ENCODE assay signal across 10 mouse cellular contexts in genomic region chr17:56547846-56548604, GRCm38 (mm10). TPM values are rescaled to one million over a fixed set of nuclear protein-coding genes. Genes with fewer than 3 reads are reported as not detected.
DNase-seq lines count a peak whose midpoint lies in the region; ATAC-seq lines count a peak whose summit lies in the region.
"Had no signal": no experiment of that assay in that cellular context is flagged by ENCODE, and none has a peak within 500 bp of the region (broad histone marks: within the 10 kb centered on the region; RNA-seq: fewer than 3 reads in every experiment).

No protein-coding gene starts in this region.

- no peaks in the 10 kb centered on the region for H3K36me3 ChIP-seq in forebrain, embryonic 11.5 days (ENCODE audit: control insufficient read depth, insufficient read depth, low read length)
- no peaks in the 10 kb centered on the region for H3K36me3 ChIP-seq in midbrain, embryonic 15.5 days (replicated peaks)

- H3K4me1 ChIP-seq in forebrain, embryonic 11.5 days (replicated peaks; ENCODE audit: control insufficient read depth, insufficient read depth, low read length): peaks cover 16% of the 10 kb centered on the region
- peaks cover 40% of the 10 kb centered on the region for H3K4me1 ChIP-seq in midbrain, embryonic 15.5 days

- ATAC-seq in forebrain, embryonic 11.5 days (replicated peaks; ENCODE audit: low FRiP score): no peak
- no peak for ATAC-seq in midbrain, embryonic 15.5 days (replicated peaks)
- no peak for ATAC-seq in megakaryocyte-erythroid progenitor cell, adult 5-6 weeks (replicated peaks; ENCODE audit: low FRiP score, low TSS enrichment, poor library complexity, severe bottlenecking)

- no peaks in the 10 kb centered on the region for H3K27me3 ChIP-seq in forebrain, embryonic 11.5 days (ENCODE audit: control insufficient read depth, insufficient read depth, low read length)
- H3K27me3 ChIP-seq in midbrain, embryonic 15.5 days (replicated peaks): no peaks in the 10 kb centered on the region

- H3K9me3 ChIP-seq in forebrain, embryonic 11.5 days (ENCODE audit: control insufficient read depth, low read length): no peaks in the 10 kb centered on the region
- H3K9me3 ChIP-seq in midbrain, embryonic 15.5 days: no peaks in the 10 kb centered on the region

- WGBS in forebrain, embryonic 11.5 days: 77% methylated on average over 9 of the region's 9 CpGs
- 57% methylated on average over 9 of the region's 9 CpGs for WGBS in midbrain, embryonic 15.5 days

- no peak overlapping the region for H3K4me2 ChIP-seq in forebrain, embryonic 11.5 days (ENCODE audit: low read depth, low read length, severe bottlenecking)
- H3K4me2 ChIP-seq in midbrain, embryonic 15.5 days: no peak overlapping the region

- no peak overlapping the region for H3K4me3 ChIP-seq in forebrain, embryonic 11.5 days (ENCODE audit: low read depth, low read length)
- no peak overlapping the region for H3K4me3 ChIP-seq in midbrain, embryonic 15.5 days

- DNase-seq in heart, adult 11 months: peak; percentile 84
- DNase-seq in heart, adult 9 months (ENCODE audit: low spot score in 2 of 2): no peak
- peak; percentile 1 for DNase-seq in lung, postnatal 10 days
- no peak for DNase-seq in lung, postnatal 14 days
- DNase-seq in forebrain, embryonic 11.5 days (ENCODE audit: low spot score): peak; percentile 47
- DNase-seq in adrenal gland, adult 2 months: no peak
- DNase-seq: thymus, postnatal 36 days had no signal

- no peak overlapping the region for H3K9ac ChIP-seq in forebrain, embryonic 11.5 days (ENCODE audit: low read length)
- H3K9ac ChIP-seq in midbrain, embryonic 15.5 days: no peak overlapping the region

- H3K27ac ChIP-seq in forebrain, embryonic 11.5 days (ENCODE audit: low read depth, low read length): no peak overlapping the region
- peak overlapping the region; percentile 13 for H3K27ac ChIP-seq in midbrain, embryonic 15.5 days

RNA-seq across cellular contexts. Expression of gene Gm20219, which starts 6.2 kb away (rescaled TPM):
- polyA plus RNA-seq in forebrain, embryonic 11.5 days (2014; fragmentation: Nextera tagmentation; extraction: Ambion mirVana): 1.1 and 1.3 TPM in 2 replicates
- 1.4 and 2.0 TPM in 2 replicates for polyA plus RNA-seq in midbrain, embryonic 15.5 days (2015; fragmentation: Nextera tagmentation; extraction: Ambion mirVana)
- total RNA-seq in megakaryocyte-erythroid progenitor cell, adult 5-6 weeks (2014; fragmentation: Nextera tagmentation): 2.8 TPM in 1 of 2 replicates, not detected in the other
- total RNA-seq in megakaryocyte-erythroid progenitor cell, adult 5-6 weeks (2017): not detected in 2 replicates
- under 1 TPM; 0.31 to 0.98 TPM for total RNA-seq in adrenal gland, adult 2 months (2021)
- 2.6 and 3.0 TPM in 2 replicates for polyA plus RNA-seq in adrenal gland, adult 2 months (2012; rRNA removed)

RNA-seq across cellular contexts. Expression of gene Znrf4, which starts 35.8 kb away (rescaled TPM):
- not detected in 2 replicates for polyA plus RNA-seq in forebrain, embryonic 11.5 days (2014; fragmentation: Nextera tagmentation; extraction: Ambion mirVana)
- not detected in 2 replicates for polyA plus RNA-seq in midbrain, embryonic 15.5 days (2015; fragmentation: Nextera tagmentation; extraction: Ambion mirVana)
- not detected in 2 replicates for total RNA-seq in megakaryocyte-erythroid progenitor cell, adult 5-6 weeks (2014; fragmentation: Nextera tagmentation)
- total RNA-seq in megakaryocyte-erythroid progenitor cell, adult 5-6 weeks (2017): not detected in 2 replicates
- not detected for total RNA-seq in adrenal gland, adult 2 months (2021)
- polyA plus RNA-seq in adrenal gland, adult 2 months (2012; rRNA removed): not detected in 2 replicates
- total RNA-seq: gastrocnemius, postnatal 25 days had no signal

RNA-seq across cellular contexts. Expression of gene Safb2, which starts 36.4 kb away (rescaled TPM):
- 74.7 and 75.0 TPM in 2 replicates for polyA plus RNA-seq in forebrain, embryonic 11.5 days (2014; fragmentation: Nextera tagmentation; extraction: Ambion mirVana)
- 78.4 and 86.1 TPM in 2 replicates for polyA plus RNA-seq in midbrain, embryonic 15.5 days (2015; fragmentation: Nextera tagmentation; extraction: Ambion mirVana)
- total RNA-seq in megakaryocyte-erythroid progenitor cell, adult 5-6 weeks (2014; fragmentation: Nextera tagmentation): 158 and 166 TPM in 2 replicates
- total RNA-seq in megakaryocyte-erythroid progenitor cell, adult 5-6 weeks (2017): 108 and 115 TPM in 2 replicates
- total RNA-seq in adrenal gland, adult 2 months (2021): 100 to 1,000 TPM in 1 of 2 experiments, 10 to 100 TPM in 1; 82.8 to 119 TPM
- polyA plus RNA-seq in adrenal gland, adult 2 months (2012; rRNA removed): 65.4 and 89.2 TPM in 2 replicates

RNA-seq across cellular contexts. Expression of gene Safb, which starts 36.6 kb away (rescaled TPM):
- 145 and 154 TPM in 2 replicates for polyA plus RNA-seq in forebrain, embryonic 11.5 days (2014; fragmentation: Nextera tagmentation; extraction: Ambion mirVana)
- polyA plus RNA-seq in midbrain, embryonic 15.5 days (2015; fragmentation: Nextera tagmentation; extraction: Ambion mirVana): 120 and 129 TPM in 2 replicates
- 122 and 171 TPM in 2 replicates for total RNA-seq in megakaryocyte-erythroid progenitor cell, adult 5-6 weeks (2014; fragmentation: Nextera tagmentation)
- total RNA-seq in megakaryocyte-erythroid progenitor cell, adult 5-6 weeks (2017): 92.4 and 103 TPM in 2 replicates
- 100 to 1,000 TPM in 1 of 2 experiments, 10 to 100 TPM in 1; 87.4 to 126 TPM for total RNA-seq in adrenal gland, adult 2 months (2021)
- 77.8 and 121 TPM in 2 replicates for polyA plus RNA-seq in adrenal gland, adult 2 months (2012; rRNA removed)

Comparison
In these comparisons a context has a peak if more than half of its experiments do, and no peak if none do; other contexts are left out.
1. DNase-seq: peak in heart, adult 11 months (single experiment), lung, postnatal 10 days (single experiment) and forebrain, embryonic 11.5 days (single experiment); none in heart, adult 9 months (0 of 2), lung, postnatal 14 days (single experiment) and adrenal gland, adult 2 months (single experiment).